Mouse (Mus musculus) brain, embryonic 14.5 days (tissue): ENCODE measurements around the gene Tchp.

ENCODE experiments used
- CTCF ChIP-seq: fragments of 200-500 bp; IDR thresholded peaks from 2 replicates; pipeline ENCODE4 v1.5.1; 2012; ENCODE audit warnings: inconsistent platforms, mild to moderate bottlenecking, moderate library complexity, borderline replicate concordance; ENCODE audit not compliant: insufficient read depth, insufficient read length; ENCODE audit errors: extremely low read depth
- POLR2A ChIP-seq: fragments of 200-500 bp; IDR thresholded peaks from 2 replicates; pipeline ENCODE4 v1.6.1; 2012; ENCODE audit warnings: mild to moderate bottlenecking, inconsistent platforms, borderline replicate concordance; ENCODE audit not compliant: poor library complexity, insufficient read depth, insufficient read length, severe bottlenecking; ENCODE audit errors: extremely low read depth

- no peak for TF ChIP-seq CTCF
- no peak for TF ChIP-seq POLR2A
Observed at GRCm38 (mm10) chr5:114761980-114762379, 54.4 kb downstream of the Tchp start.
